Mouse (Mus musculus): Measurements from ENCODE around the gene Cdh4.

GRCm38 (mm10) chr2:179670689-179671088 lies 228.5 kb downstream of the Cdh4 start:
- TF ChIP-seq POLR2AphosphoS5 (IDR thresholded peaks at IDR 0.05; ENCODE audit: insufficient replicate concordance, low read depth, low read length) (no peak), CTCF (IDR thresholded peaks at IDR 0.05; ENCODE audit: low read depth, low read length) (no peak), GATA2 (IDR thresholded peaks at IDR 0.05; ENCODE audit: borderline replicate concordance, low read depth, low read length) (no peak), TAL1 (conservative IDR thresholded peaks at IDR 0.05; ENCODE audit: low read depth, low read length) (no peak)
